Mouse (Mus musculus): ENCODE data around the gene Lrrc8c. TPM values are rescaled to one million over a fixed set of nuclear protein-coding genes. Genes with fewer than 3 reads are reported as not detected.

Lrrc8c gene
- polyA plus RNA-seq, 1 experiment from 2014 or later = 12.8 TPM

DNA sequence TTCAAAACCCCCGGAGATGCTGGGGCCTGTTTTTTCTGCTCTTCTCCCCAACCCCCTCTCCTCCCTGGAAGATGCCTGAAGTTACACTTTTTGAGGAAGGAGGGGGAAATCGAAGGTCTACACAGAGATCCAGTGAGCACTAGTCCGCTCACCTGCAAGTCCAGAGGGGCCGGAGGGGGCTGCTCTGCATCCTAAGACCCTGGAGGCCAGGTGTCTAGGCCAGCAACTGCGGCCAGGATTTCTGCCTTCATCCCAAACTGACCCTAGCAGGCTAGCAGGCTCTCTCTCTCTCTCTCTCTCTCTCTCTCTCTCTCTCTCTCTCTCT lies 750 bp downstream of the Lrrc8c start:
- DNase-seq (ENCODE audit: low spot score, missing footprints) (peak; percentile 95), ATAC-seq (ENCODE audit: low FRiP score) (peak; percentile 18)
- Histone ChIP-seq H3K9me3 (ENCODE audit: control insufficient read depth, low read length) (no peaks in the 10 kb centered on the region), H3K4me1 (ENCODE audit: control insufficient read depth, insufficient read depth, low read length) (peaks cover 11% of the 10 kb centered on the region; the same call in 1 of the 2 replicates), H3K27ac (ENCODE audit: low read depth, low read length) (no peak overlapping the region), H3K36me3 (ENCODE audit: control insufficient read depth, insufficient read depth, low read length) (no peaks in the 10 kb centered on the region), H3K4me2 (peak overlapping the region; percentile 94), H3K9ac (ENCODE audit: low read length) (peak overlapping the region; percentile 82), H3K4me3 (ENCODE audit: low read depth, low read length) (peak overlapping the region; percentile 70), H3K27me3 (ENCODE audit: control insufficient read depth, insufficient read depth, low read length) (no peaks in the 10 kb centered on the region)
- WGBS = 2% methylated on average over 5 of the region's 5 CpGs

DNA sequence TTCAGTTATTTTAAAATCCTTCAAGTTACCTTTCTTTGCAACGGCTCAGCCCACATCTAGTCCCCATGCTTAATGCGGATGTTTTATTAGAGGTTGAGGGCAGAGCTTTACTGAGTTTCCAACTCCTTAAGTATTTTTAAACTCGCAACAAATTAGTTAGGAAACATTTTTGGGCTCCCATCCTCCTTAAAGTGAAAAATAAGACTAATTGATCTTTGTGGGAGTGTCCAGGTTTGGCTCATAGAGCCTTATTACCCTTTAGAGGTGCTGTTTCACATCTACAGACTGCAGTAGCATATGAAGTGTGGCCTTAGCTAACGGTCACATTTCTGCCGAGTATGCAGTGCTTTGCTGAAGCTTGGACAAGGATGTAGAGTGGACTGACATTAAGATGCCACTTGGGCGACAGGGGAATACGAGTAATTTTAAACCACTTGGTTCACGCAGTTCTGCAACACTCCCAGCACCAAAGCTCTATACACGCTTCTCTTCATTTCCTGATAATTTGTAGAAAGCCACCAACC lies 1.3 kb downstream of the Lrrc8c start:
- Histone ChIP-seq H3K27ac (ENCODE audit: low read depth, low read length) (no peak overlapping the region), H3K9ac (ENCODE audit: low read length) (0 out of 2 replicates have a peak overlapping the region, but pooled peaks have one; percentile 82), H3K9me3 (ENCODE audit: control insufficient read depth, low read length) (no peaks in the 10 kb centered on the region), H3K4me1 (ENCODE audit: control insufficient read depth, insufficient read depth, low read length) (peaks cover 11% of the 10 kb centered on the region; the same call in 1 of the 2 replicates), H3K4me3 (ENCODE audit: low read depth, low read length) (peak overlapping the region; percentile 70), H3K4me2 (peak overlapping the region; percentile 94), H3K36me3 (ENCODE audit: control insufficient read depth, insufficient read depth, low read length) (no peaks in the 10 kb centered on the region), H3K27me3 (ENCODE audit: control insufficient read depth, insufficient read depth, low read length) (no peaks in the 10 kb centered on the region)
- 55% methylated on average over 9 of the region's 9 CpGs for WGBS
- peak; percentile 88 for DNase-seq (ENCODE audit: low spot score, missing footprints)
- ATAC-seq (ENCODE audit: low FRiP score) = no peak

DNA sequence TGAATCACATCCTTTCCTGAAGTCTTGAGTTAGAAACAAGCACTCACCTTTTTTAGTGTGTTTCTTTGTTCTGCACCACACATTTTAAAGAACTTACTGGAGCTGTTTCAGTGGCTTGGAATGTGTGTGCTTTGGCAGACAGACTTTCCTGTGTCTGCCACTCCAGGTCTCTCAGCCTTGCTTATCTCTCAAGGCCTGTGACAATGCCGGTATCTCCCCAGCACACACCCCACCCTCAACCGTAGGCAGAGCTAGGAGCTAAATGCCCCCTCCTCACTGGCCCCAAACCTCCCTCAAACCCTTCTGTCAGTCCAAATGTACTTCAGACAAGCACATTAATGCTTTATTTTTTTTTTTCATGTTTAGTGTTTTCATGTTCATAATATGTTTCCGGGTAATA lies 4.3 kb downstream of the Lrrc8c start:
- Histone ChIP-seq H3K4me2 (no peak overlapping the region), H3K4me3 (ENCODE audit: low read depth, low read length) (no peak overlapping the region), H3K27me3 (ENCODE audit: control insufficient read depth, insufficient read depth, low read length) (no peaks in the 10 kb centered on the region), H3K27ac (ENCODE audit: low read depth, low read length) (no peak overlapping the region), H3K9ac (ENCODE audit: low read length) (no peak overlapping the region), H3K9me3 (ENCODE audit: control insufficient read depth, low read length) (no peaks in the 10 kb centered on the region), H3K4me1 (ENCODE audit: control insufficient read depth, insufficient read depth, low read length) (peaks cover 9% of the 10 kb centered on the region; the same call in 1 of the 2 replicates), H3K36me3 (ENCODE audit: control insufficient read depth, insufficient read depth, low read length) (no peaks in the 10 kb centered on the region)
- DNase-seq (ENCODE audit: low spot score, missing footprints) (no peak), ATAC-seq (ENCODE audit: low FRiP score) (no peak)
- 79% methylated on average over 3 of the region's 3 CpGs for WGBS

DNA sequence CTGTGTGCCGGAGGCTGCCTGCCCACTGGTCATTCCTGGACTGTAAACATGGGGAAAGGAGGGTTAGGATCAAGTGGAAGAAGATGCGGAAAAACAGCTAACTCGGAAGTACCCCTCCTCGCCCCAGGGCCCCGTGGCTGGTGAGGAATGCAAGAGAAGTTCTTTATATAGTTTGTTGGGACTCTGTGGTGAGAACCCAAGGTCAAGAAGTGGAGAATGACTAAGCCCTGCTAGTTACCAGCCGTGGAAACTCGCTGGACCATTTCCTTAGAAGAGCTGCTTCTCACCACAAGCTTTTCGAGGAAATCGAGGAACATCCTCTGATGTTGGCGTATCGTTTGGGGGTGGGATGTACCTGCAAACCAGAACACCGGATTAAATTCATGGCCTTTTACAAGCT lies 5.8 kb downstream of the Lrrc8c start:
- no peaks in the 10 kb centered on the region for H3K9me3 ChIP-seq (ENCODE audit: control insufficient read depth, low read length)
- H3K4me3 ChIP-seq (ENCODE audit: low read depth, low read length) = no peak overlapping the region
- ATAC-seq (ENCODE audit: low FRiP score) = no peak
- no peak overlapping the region for H3K4me2 ChIP-seq
- no peaks in the 10 kb centered on the region for H3K27me3 ChIP-seq (ENCODE audit: control insufficient read depth, insufficient read depth, low read length)
- H3K9ac ChIP-seq (ENCODE audit: low read length) = no peak overlapping the region
- H3K4me1 ChIP-seq (ENCODE audit: control insufficient read depth, insufficient read depth, low read length) = peaks cover 6% of the 10 kb centered on the region; the same call in 1 of the 2 replicates
- WGBS = 95% methylated on average over 12 of the region's 12 CpGs
- no peaks in the 10 kb centered on the region for H3K36me3 ChIP-seq (ENCODE audit: control insufficient read depth, insufficient read depth, low read length)
- peak; percentile 28 for DNase-seq (ENCODE audit: low spot score, missing footprints)
- H3K27ac ChIP-seq (ENCODE audit: low read depth, low read length) = no peak overlapping the region

DNA sequence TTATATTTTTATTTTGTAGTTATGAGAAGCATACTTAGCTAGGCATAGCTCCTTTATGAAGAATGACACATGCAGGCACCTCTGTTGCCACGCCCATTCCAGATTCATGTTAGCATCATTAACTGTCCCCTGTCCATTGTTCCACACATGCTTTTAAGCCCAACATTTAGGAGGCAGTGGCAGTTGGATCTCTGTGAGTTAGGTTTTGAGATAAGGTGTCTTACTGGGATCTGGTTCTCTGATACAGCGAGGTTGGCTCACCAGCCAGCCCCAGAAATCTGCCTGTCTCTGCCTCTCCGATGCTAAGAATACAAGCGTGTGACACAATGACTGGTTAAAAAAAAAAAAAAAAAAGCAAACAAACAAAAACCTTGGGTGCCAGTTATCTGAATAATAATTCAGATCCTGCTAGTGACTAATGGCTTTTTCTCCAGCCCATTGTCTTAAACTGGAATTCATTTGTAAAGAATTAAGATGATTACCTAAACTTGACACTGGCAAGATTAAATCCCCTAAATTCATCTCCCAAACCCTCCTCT lies 7.0 kb downstream of the Lrrc8c start:
- no peaks in the 10 kb centered on the region for H3K36me3 ChIP-seq (ENCODE audit: control insufficient read depth, insufficient read depth, low read length)
- no peak for ATAC-seq (ENCODE audit: low FRiP score)
- H3K27me3 ChIP-seq (ENCODE audit: control insufficient read depth, insufficient read depth, low read length) = no peaks in the 10 kb centered on the region
- H3K9ac ChIP-seq (ENCODE audit: low read length) = no peak overlapping the region
- no peak overlapping the region for H3K4me2 ChIP-seq
- H3K27ac ChIP-seq (ENCODE audit: low read depth, low read length) = no peak overlapping the region
- 98% methylated on average over 4 of the region's 4 CpGs for WGBS
- no peaks in the 10 kb centered on the region for H3K9me3 ChIP-seq (ENCODE audit: control insufficient read depth, low read length)
- DNase-seq (ENCODE audit: low spot score, missing footprints) = no peak
- H3K4me3 ChIP-seq (ENCODE audit: low read depth, low read length) = no peak overlapping the region
- H3K4me1 ChIP-seq (ENCODE audit: control insufficient read depth, insufficient read depth, low read length) = no peaks in the 10 kb centered on the region

DNA sequence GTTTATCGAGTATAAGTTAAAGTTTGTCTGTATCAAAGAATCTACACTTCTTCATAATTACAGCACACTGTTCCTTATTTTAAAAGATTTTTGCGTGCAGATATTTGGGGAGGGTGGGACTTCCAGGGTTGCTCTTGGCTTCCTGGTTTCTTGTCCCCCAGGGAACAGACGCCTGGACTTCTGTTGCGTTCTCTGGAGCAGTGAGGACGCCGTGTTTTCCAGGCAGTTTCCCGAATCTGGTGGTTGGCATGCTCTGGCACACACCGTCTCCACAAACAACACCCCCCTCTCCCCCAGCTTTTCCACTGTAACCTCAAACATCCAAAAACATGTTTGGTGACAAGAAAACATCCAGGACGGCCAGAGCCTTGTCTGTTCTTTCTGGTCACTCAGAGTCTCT lies 7.6 kb downstream of the Lrrc8c start:
- DNase-seq (ENCODE audit: low spot score, missing footprints) (peak; percentile 64), ATAC-seq (ENCODE audit: low FRiP score) (no peak)
- Histone ChIP-seq H3K9me3 (ENCODE audit: control insufficient read depth, low read length) (no peaks in the 10 kb centered on the region), H3K36me3 (ENCODE audit: control insufficient read depth, insufficient read depth, low read length) (no peaks in the 10 kb centered on the region), H3K27me3 (ENCODE audit: control insufficient read depth, insufficient read depth, low read length) (no peaks in the 10 kb centered on the region), H3K9ac (ENCODE audit: low read length) (no peak overlapping the region), H3K27ac (ENCODE audit: low read depth, low read length) (no peak overlapping the region), H3K4me1 (ENCODE audit: control insufficient read depth, insufficient read depth, low read length) (no peaks in the 10 kb centered on the region), H3K4me2 (no peak overlapping the region), H3K4me3 (ENCODE audit: low read depth, low read length) (no peak overlapping the region)
- WGBS = 92% methylated on average over 9 of the region's 9 CpGs

DNA sequence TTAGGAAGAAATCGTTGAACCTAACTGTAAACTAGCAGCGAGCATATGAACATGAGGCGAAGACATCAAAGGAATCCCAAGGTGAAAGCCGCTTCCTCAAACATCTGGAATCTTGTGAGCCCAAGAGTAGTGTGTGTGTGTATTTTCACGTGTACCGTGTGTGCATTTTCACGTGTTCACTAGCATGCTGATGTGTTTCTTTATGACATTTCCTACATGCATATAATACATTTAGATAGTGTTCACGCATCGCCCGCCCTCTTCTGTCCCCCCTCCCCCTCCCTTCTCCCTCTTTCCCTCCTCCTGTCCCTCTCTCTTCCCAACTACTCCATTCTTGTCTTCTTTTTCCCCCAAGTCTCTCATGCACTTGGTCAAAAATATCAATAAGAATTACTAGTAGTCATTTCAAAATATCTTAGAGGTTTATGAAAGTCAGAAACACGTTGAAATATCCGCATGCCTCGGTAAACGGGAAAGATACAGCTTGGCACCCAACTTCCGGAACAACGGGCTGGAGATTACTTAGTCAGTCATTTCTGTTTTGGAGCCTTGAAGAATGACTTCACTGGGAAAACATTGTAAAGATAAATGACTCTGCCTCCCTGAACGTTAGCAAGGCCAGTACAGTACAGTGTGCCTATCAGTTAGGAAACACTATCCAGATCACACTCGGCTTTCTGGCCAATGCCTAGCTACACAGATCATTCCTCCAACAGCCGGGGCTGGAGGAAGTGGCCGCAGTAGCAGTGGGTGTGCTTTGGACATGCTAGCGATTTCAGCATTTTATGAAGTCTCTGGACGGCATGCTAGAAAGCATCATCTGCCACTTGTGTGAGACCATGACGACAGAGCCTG lies 8.5 kb downstream of the Lrrc8c start:
- Histone ChIP-seq H3K36me3 (ENCODE audit: control insufficient read depth, insufficient read depth, low read length) (no peaks in the 10 kb centered on the region), H3K4me1 (ENCODE audit: control insufficient read depth, insufficient read depth, low read length) (no peaks in the 10 kb centered on the region), H3K27ac (ENCODE audit: low read depth, low read length) (no peak overlapping the region), H3K4me3 (ENCODE audit: low read depth, low read length) (no peak overlapping the region), H3K9me3 (ENCODE audit: control insufficient read depth, low read length) (no peaks in the 10 kb centered on the region), H3K27me3 (ENCODE audit: control insufficient read depth, insufficient read depth, low read length) (no peaks in the 10 kb centered on the region), H3K9ac (ENCODE audit: low read length) (no peak overlapping the region), H3K4me2 (no peak overlapping the region)
- 93% methylated on average over 23 of the region's 23 CpGs for WGBS
- no peak for ATAC-seq (ENCODE audit: low FRiP score)
- DNase-seq (ENCODE audit: low spot score, missing footprints) = peak; percentile 72

DNA sequence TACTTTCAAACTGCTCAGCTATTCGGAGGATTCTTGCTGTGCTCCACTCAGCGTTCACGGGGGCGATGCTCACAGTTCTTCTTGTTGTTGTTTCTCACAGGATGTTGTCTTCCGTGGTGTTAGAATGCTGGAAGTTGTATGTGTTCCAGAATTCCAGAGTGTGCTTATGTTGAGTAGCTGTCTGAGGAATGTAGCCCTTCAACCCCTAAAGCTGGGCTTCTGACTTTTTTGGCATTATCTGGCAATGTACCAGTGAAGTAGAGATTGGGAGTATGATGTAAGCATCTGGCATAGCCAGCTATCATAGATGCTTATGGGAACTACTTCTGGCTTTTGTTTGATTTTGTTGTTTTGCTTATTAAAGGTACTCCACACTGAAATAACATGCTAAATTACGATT lies 11.4 kb downstream of the Lrrc8c start:
- Histone ChIP-seq H3K4me3 (ENCODE audit: low read depth, low read length) (no peak overlapping the region), H3K4me2 (no peak overlapping the region), H3K9me3 (ENCODE audit: control insufficient read depth, low read length) (no peaks in the 10 kb centered on the region), H3K27me3 (ENCODE audit: control insufficient read depth, insufficient read depth, low read length) (no peaks in the 10 kb centered on the region), H3K36me3 (ENCODE audit: control insufficient read depth, insufficient read depth, low read length) (no peaks in the 10 kb centered on the region), H3K9ac (ENCODE audit: low read length) (no peak overlapping the region), H3K27ac (ENCODE audit: low read depth, low read length) (no peak overlapping the region), H3K4me1 (ENCODE audit: control insufficient read depth, insufficient read depth, low read length) (no peaks in the 10 kb centered on the region)
- ATAC-seq (ENCODE audit: low FRiP score) (no peak), DNase-seq (ENCODE audit: low spot score, missing footprints) (no peak)
- 89% methylated on average over 6 of the region's 6 CpGs for WGBS

DNA sequence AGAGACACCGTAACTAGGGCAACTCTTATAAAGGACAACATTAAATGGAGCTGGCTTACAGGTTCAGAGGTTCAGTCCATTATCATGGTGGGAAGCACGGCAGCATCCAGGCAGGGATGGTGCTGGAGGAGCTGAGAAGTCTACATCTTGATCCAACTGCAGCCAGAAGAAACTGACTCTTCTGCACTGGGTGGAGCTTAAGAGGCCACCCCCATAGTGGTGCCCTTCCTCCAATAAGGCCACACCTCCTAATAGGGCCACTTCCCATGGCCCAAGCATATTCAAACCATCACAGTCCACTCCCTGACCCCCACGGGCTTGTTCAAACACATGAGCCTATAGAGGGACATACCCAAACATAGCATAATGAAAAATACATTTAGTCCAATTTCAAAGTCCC lies 16.0 kb downstream of the Lrrc8c start:
- ATAC-seq (ENCODE audit: low FRiP score) = no peak
- Histone ChIP-seq H3K4me3 (ENCODE audit: low read depth, low read length) (no peak overlapping the region), H3K4me2 (no peak overlapping the region), H3K27me3 (ENCODE audit: control insufficient read depth, insufficient read depth, low read length) (no peaks in the 10 kb centered on the region), H3K27ac (ENCODE audit: low read depth, low read length) (no peak overlapping the region), H3K36me3 (ENCODE audit: control insufficient read depth, insufficient read depth, low read length) (no peaks in the 10 kb centered on the region), H3K4me1 (ENCODE audit: control insufficient read depth, insufficient read depth, low read length) (no peaks in the 10 kb centered on the region), H3K9me3 (ENCODE audit: control insufficient read depth, low read length) (no peaks in the 10 kb centered on the region), H3K9ac (ENCODE audit: low read length) (no peak overlapping the region)
- 92% methylated on average over 3 of the region's 3 CpGs for WGBS
- DNase-seq (ENCODE audit: low spot score, missing footprints) = peak; percentile 17
